Mouse (Mus musculus) liver, postnatal 0 days (tissue): Measurements from ENCODE around the gene Lsm3. TPM values are rescaled to one million over a fixed set of nuclear protein-coding genes. Genes with fewer than 3 reads are reported as not detected.

Source experiments
- ATAC-seq: fragments of 200-750 bp; cut with Nextera tagmentation; 2 replicates; pipeline ENCODE4 v1.8.0; 2017; ENCODE audit warnings: mild to moderate bottlenecking, moderate library complexity
- DNase-seq: peaks from one replicate; pipeline ENCODE4 v3.0.0-alpha.2; 2016
- H3K27ac ChIP-seq: fragments of 300-500 bp; sonication (generic); 2 replicates; pipeline ENCODE4 v1.5.1; 2014; ENCODE audit warnings: antibody characterized with exemption, moderate library complexity, mild to moderate bottlenecking, low read depth
- H3K27me3 ChIP-seq: fragments of 300-500 bp; sonication (generic); 2 replicates; pipeline ENCODE4 v1.6.1; 2014; ENCODE audit warnings: low read length, control low read depth, mixed read lengths; ENCODE audit not compliant: insufficient read depth
- H3K36me3 ChIP-seq: fragments of 300-500 bp; sonication (generic); replicated peaks from 2 replicates; pipeline ENCODE4 v1.6.1; 2014; ENCODE audit warnings: mild to moderate bottlenecking, control low read depth, low read length, moderate library complexity, mixed read lengths; ENCODE audit not compliant: insufficient read depth
- H3K4me1 ChIP-seq: fragments of 300-500 bp; sonication (generic); 2 replicates; pipeline ENCODE4 v1.6.1; 2014; ENCODE audit warnings: antibody characterized with exemption, mild to moderate bottlenecking, control low read depth; ENCODE audit not compliant: insufficient read depth
- H3K4me2 ChIP-seq: fragments of 300-500 bp; sonication (generic); 2 replicates; pipeline ENCODE4 v1.6.1; 2014; ENCODE audit warnings: low read depth, mild to moderate bottlenecking, low read length, moderate library complexity, mixed read lengths
- H3K4me3 ChIP-seq: fragments of 300-500 bp; sonication (generic); 2 replicates; pipeline ENCODE4 v1.5.1; 2014; ENCODE audit warnings: low read depth, low read length
- H3K9ac ChIP-seq: fragments of 300-500 bp; sonication (generic); replicated peaks from 2 replicates; pipeline ENCODE4 v1.6.1; 2014; ENCODE audit warnings: mild to moderate bottlenecking, moderate library complexity
- H3K9me3 ChIP-seq: fragments of 300-500 bp; sonication (generic); 2 replicates; pipeline ENCODE4 v1.6.1; 2016; ENCODE audit warnings: mild to moderate bottlenecking, control low read depth, low read length, mixed read lengths
- CTCF ChIP-seq: sonication (generic); IDR thresholded peaks from 2 replicates; pipeline ENCODE4 v1.5.1; 2016; ENCODE audit warnings: antibody characterized with exemption, low read depth
- EP300 ChIP-seq: IDR thresholded peaks from 2 replicates; pipeline ENCODE4 v1.6.1; 2016; ENCODE audit warnings: antibody characterized with exemption, low read depth, mild to moderate bottlenecking
- WGBS: fragments of 180-500 bp; shearing (Covaris S2); extraction: QIAGEN DNeasy Blood & Tissue Kit; methylation state at CpG from one replicate; pipeline ENCODE4 v1.1.7; 2014; ENCODE audit not compliant: insufficient replicate concordance; 5-methylcytosine and 5-hydroxymethylcytosine counted together
- polyA plus RNA-seq: library from polyadenylated mRNA; unstranded; fragments of >200 nt; fragmentation: Nextera tagmentation; extraction: Ambion mirVana; gene quantifications from 2 replicates; pipeline ENCODE4 v1.2.1, GENCODE M21; 2015

Gene Lsm3
- polyA plus RNA-seq, 1 experiment from 2014 or later: 69.6 TPM

GRCm38 (mm10) chr6:91472868-91473804 is 42.6 kb upstream of the Lsm3 start, which contains the start of the genes Chchd4 and Tmem43:
Gene Chchd4, minus strand, starts transcription at chr6:91473546.
Gene Tmem43, plus strand, starts transcription at chr6:91473703.
- TF ChIP-seq EP300 (no peak), CTCF (no peak)
- peaks cover 11% of the 10 kb centered on the region for H3K36me3 ChIP-seq
- H3K4me3 ChIP-seq: peak within 1 kb of the TSS; percentile 82
- DNase-seq (peak; percentile 98), ATAC-seq (peak; percentile 97)
- peak within 1 kb of the TSS; percentile 88 for H3K9ac ChIP-seq
- H3K4me2 ChIP-seq: peak within 1 kb of the TSS; percentile 99
- WGBS: under 1% methylated on average over 74 of the region's 74 CpGs
- no peaks in the 10 kb centered on the region for H3K27me3 ChIP-seq
- no peaks in the 10 kb centered on the region for H3K9me3 ChIP-seq
- H3K27ac ChIP-seq: peak within 1 kb of the TSS; percentile 90
- H3K4me1 ChIP-seq: peaks cover 22% of the 10 kb centered on the region

GRCm38 (mm10) chr6:91473805-91474440 is 41.8 kb upstream of the Lsm3 start:
- Histone ChIP-seq H3K36me3 (peaks cover 17% of the 10 kb centered on the region), H3K9me3 (no peaks in the 10 kb centered on the region), H3K4me3 (peak overlapping the region; percentile 82), H3K9ac (peak overlapping the region; percentile 88), H3K27me3 (no peaks in the 10 kb centered on the region), H3K4me2 (peak overlapping the region; percentile 99), H3K27ac (peak overlapping the region; percentile 80), H3K4me1 (peaks cover 22% of the 10 kb centered on the region)
- under 1% methylated on average over 27 of the region's 27 CpGs for WGBS
- ATAC-seq (peak; percentile 16), DNase-seq (no peak)
- TF ChIP-seq EP300 (no peak), CTCF (no peak)

GRCm38 (mm10) chr6:91474441-91475190 is 41.1 kb upstream of the Lsm3 start:
- no peaks in the 10 kb centered on the region for H3K9me3 ChIP-seq
- H3K4me3 ChIP-seq: peak overlapping the region; percentile 82
- no peaks in the 10 kb centered on the region for H3K27me3 ChIP-seq
- H3K27ac ChIP-seq: no peak overlapping the region; the same call in 1 of the 2 replicates
- H3K9ac ChIP-seq: peak overlapping the region; percentile 88
- TF ChIP-seq CTCF (no peak), EP300 (no peak)
- 56% methylated on average over 9 of the region's 9 CpGs for WGBS
- peaks cover 22% of the 10 kb centered on the region for H3K4me1 ChIP-seq
- no peak for ATAC-seq
- H3K36me3 ChIP-seq: peaks cover 23% of the 10 kb centered on the region
- DNase-seq: peak; percentile 28
- peak overlapping the region; percentile 99 for H3K4me2 ChIP-seq

- 98% methylated on average over 2 of the region's 2 CpGs for WGBS
- ATAC-seq (no peak), DNase-seq (no peak)
- H3K27ac ChIP-seq: no peak overlapping the region
- H3K36me3 ChIP-seq: peaks cover 40% of the 10 kb centered on the region
- no peak overlapping the region for H3K4me3 ChIP-seq
- no peaks in the 10 kb centered on the region for H3K27me3 ChIP-seq
- H3K9me3 ChIP-seq: no peaks in the 10 kb centered on the region
- no peak for TF ChIP-seq CTCF
- no peak for TF ChIP-seq EP300
- peaks cover 22% of the 10 kb centered on the region for H3K4me1 ChIP-seq
- H3K9ac ChIP-seq: no peak overlapping the region
- no peak overlapping the region for H3K4me2 ChIP-seq
Measured at GRCm38 (mm10) chr6:91476541-91476940, 39.2 kb upstream of the Lsm3 start.

- no peak overlapping the region for H3K9ac ChIP-seq
- no peaks in the 10 kb centered on the region for H3K9me3 ChIP-seq
- H3K4me3 ChIP-seq: no peak overlapping the region
- no peaks in the 10 kb centered on the region for H3K4me1 ChIP-seq
- DNase-seq (no peak), ATAC-seq (no peak)
- no peaks in the 10 kb centered on the region for H3K27me3 ChIP-seq
- no peak overlapping the region for H3K27ac ChIP-seq
- 78% methylated on average over 2 of the region's 2 CpGs for WGBS
- peaks cover 80% of the 10 kb centered on the region for H3K36me3 ChIP-seq
- no peak for TF ChIP-seq CTCF
- TF ChIP-seq EP300: no peak
- H3K4me2 ChIP-seq: no peak overlapping the region
Measured at GRCm38 (mm10) chr6:91483371-91483770, 32.4 kb upstream of the Lsm3 start.
